ENCODE assay signal across 8 mouse cellular contexts in the genomic region with DNA sequence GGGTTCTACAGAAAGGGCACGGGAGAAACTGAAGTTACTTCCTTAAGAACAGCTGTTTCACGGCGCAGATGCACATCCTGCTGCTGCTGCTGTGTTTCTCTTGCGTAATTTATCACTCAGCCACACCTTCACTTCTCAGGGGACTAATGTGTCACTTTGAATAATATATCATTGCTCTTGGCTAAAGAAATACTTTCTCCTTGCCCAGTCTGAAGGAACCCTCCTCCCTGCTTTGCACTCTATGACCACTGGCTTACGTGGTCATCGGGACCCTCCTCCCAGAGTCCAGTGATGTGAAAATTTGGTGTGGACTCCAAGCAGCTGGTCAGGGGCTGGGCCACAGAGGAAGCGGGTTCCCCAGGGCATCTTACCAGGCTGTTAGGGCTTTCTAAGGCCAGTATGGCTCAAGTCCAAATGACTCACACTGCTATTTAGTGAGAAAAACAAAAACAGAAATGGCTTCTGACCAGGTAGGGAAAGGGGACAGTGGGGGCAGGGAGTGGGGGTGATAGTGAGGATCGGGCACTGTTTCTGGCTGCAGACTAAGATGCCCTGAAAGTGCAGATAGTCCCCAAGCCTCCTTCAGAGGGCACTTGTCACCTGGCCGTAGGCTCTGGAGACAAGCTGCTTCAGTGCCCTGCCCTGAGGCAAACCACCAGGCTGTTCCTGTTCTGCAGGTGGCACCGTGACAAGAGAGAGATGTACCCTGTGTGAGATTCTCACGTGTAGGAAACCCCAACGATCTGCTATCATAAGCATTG. TPM values are rescaled to one million over a fixed set of nuclear protein-coding genes. Genes with fewer than 3 reads are reported as not detected.
DNase-seq lines count a peak whose midpoint lies in the region.

No protein-coding gene starts in this region.

- intact Hi-C loops in heart, postnatal 14 days (cut with DNase I) = no loop called here

- DNase-seq in gastrocnemius, adult 18-20 months (ENCODE audit: low spot score) = peak; percentile 63
- DNase-seq in gastrocnemius, postnatal 10 days = no peak
- DNase-seq in 3134 (ENCODE audit: extremely low read depth, insufficient read length, low spot score) = peak; percentile 79
- DNase-seq in heart, postnatal 14 days = peak; percentile 30 to 57
- DNase-seq in mesoderm, embryonic 11.5 days (ENCODE audit: low read depth, low spot score) = peak; percentile 18
- DNase-seq in layer of hippocampus, postnatal 14 days (ENCODE audit: low spot score in 2 of 2) = no peak
- DNase-seq in frontal cortex, postnatal 25 days (ENCODE audit: low spot score in 2 of 2) = no peak

- H3K27ac ChIP-seq in brown adipose tissue, adult 24 weeks (replicated peaks; ENCODE audit: low read depth, low read length) = peak overlapping the region; percentile 56

- H3K4me3 ChIP-seq in brown adipose tissue, adult 24 weeks (ENCODE audit: insufficient read depth, low read depth, low read length) = no peak overlapping the region

- H3K4me1 ChIP-seq in brown adipose tissue, adult 24 weeks (ENCODE audit: control insufficient read depth, insufficient read depth, insufficient read length, low read length) = peaks cover 33% of the 10 kb centered on the region

RNA-seq across cellular contexts. Expression of a gene that starts 34.8 kb away (rescaled TPM):
- 10 to 100 TPM; 21.9 to 31.8 TPM for total RNA-seq in gastrocnemius, adult 18-20 months (2021)
- 10 to 100 TPM in 1 of 2 experiments, 1 to 10 TPM in 1; 9.4 to 11.4 TPM for total RNA-seq in gastrocnemius, postnatal 10 days (2021)
- polyA plus RNA-seq in brown adipose tissue, adult 24 weeks (2012; ENCODE audit: insufficient read depth, insufficient read length, missing spikeins) = 5.0 and 10.8 TPM in 2 replicates
- total RNA-seq in heart, postnatal 14 days (2021) = 1 to 10 TPM; 8.6 to 9.6 TPM
- total RNA-seq in layer of hippocampus, postnatal 14 days (2021) = 10 to 100 TPM; 23.5 to 28.6 TPM

Comparison
In these comparisons a context has a peak if more than half of its experiments do, and no peak if none do; other contexts are left out.
1. DNase-seq: peak in gastrocnemius, adult 18-20 months (single experiment), 3134 (single experiment), heart, postnatal 14 days (2 of 2) and mesoderm, embryonic 11.5 days (single experiment); none in gastrocnemius, postnatal 10 days (single experiment), layer of hippocampus, postnatal 14 days (0 of 2) and frontal cortex, postnatal 25 days (0 of 2).